Mouse (Mus musculus) spleen, adult 2 months (tissue): ENCODE results near the gene Treml4.

Experiments
- CTCF ChIP-seq: fragments of 200-500 bp; IDR thresholded peaks from 2 replicates; pipeline ENCODE4 v1.5.1; 2011; ENCODE audit warnings: mild to moderate bottlenecking, inconsistent platforms; ENCODE audit not compliant: insufficient read depth, insufficient read length, insufficient replicate concordance; ENCODE audit errors: extremely low read depth
- POLR2A ChIP-seq: fragments of 200-500 bp; IDR thresholded peaks from 2 replicates; pipeline ENCODE4 v1.6.1; 2011; ENCODE audit warnings: low read depth, low read length, inconsistent platforms

- no peak for TF ChIP-seq POLR2A
- TF ChIP-seq CTCF: no peak
Measured at GRCm38 (mm10) chr17:48278381-48278780, 14.3 kb downstream of the Treml4 start.
